Mouse (Mus musculus) forebrain, embryonic 14.5 days (tissue): ENCODE measurements around the gene Meis2. TPM values are rescaled to one million over a fixed set of nuclear protein-coding genes. Genes with fewer than 3 reads are reported as not detected.

Source experiments
- ATAC-seq: fragments of 200-750 bp; cut with Nextera tagmentation; 2 replicates; pipeline ENCODE4 v1.8.0; 2017; ENCODE audit warnings: mild to moderate bottlenecking, moderate library complexity
- DNase-seq: peaks from one replicate; pipeline ENCODE4 v3.0.0-alpha.2; 2015; ENCODE audit warnings: low spot score
- H3K27ac ChIP-seq: fragments of 300-500 bp; sonication (generic); 2 replicates; pipeline ENCODE4 v1.5.1; 2014; ENCODE audit warnings: low read depth, mild to moderate bottlenecking, control low read depth, low read length, moderate library complexity
- H3K27me3 ChIP-seq: fragments of 300-500 bp; sonication (generic); replicated peaks from 2 replicates; pipeline ENCODE4 v1.6.1; 2014; ENCODE audit warnings: low read length, control low read depth, mixed read lengths; ENCODE audit not compliant: control insufficient read depth, insufficient read depth
- H3K36me3 ChIP-seq: fragments of 300-500 bp; sonication (generic); 2 replicates; pipeline ENCODE4 v1.6.1; 2014; ENCODE audit warnings: low read length, control low read depth; ENCODE audit not compliant: control insufficient read depth, insufficient read depth
- H3K4me1 ChIP-seq: fragments of 300-500 bp; sonication (generic); 2 replicates; pipeline ENCODE4 v1.6.1; 2014; ENCODE audit warnings: antibody characterized with exemption, low read length, control low read depth; ENCODE audit not compliant: control insufficient read depth, insufficient read depth
- H3K4me2 ChIP-seq: fragments of 300-500 bp; sonication (generic); 2 replicates; pipeline ENCODE4 v1.6.1; 2014; ENCODE audit warnings: mild to moderate bottlenecking, control low read depth, low read length
- H3K4me3 ChIP-seq: fragments of 300-500 bp; sonication (generic); 2 replicates; pipeline ENCODE4 v1.5.1; 2014; ENCODE audit warnings: low read depth, low read length, control low read depth
- H3K9ac ChIP-seq: fragments of 300-500 bp; sonication (generic); 2 replicates; pipeline ENCODE4 v1.6.1; 2014; ENCODE audit warnings: mild to moderate bottlenecking, low read length, control low read depth, moderate library complexity
- H3K9me3 ChIP-seq: fragments of 300-500 bp; sonication (generic); replicated peaks from 2 replicates; pipeline ENCODE4 v1.6.1; 2016; ENCODE audit warnings: low read length, control low read depth, mixed read lengths; ENCODE audit not compliant: control insufficient read depth
- WGBS: fragments of 180-500 bp; shearing (Covaris S2); extraction: QIAGEN DNeasy Blood & Tissue Kit; methylation state at CpG from one replicate; pipeline ENCODE4 v1.1.7; 2014; 5-methylcytosine and 5-hydroxymethylcytosine counted together
- polyA plus RNA-seq: library from polyadenylated mRNA; unstranded; fragments of >200 nt; fragmentation: Nextera tagmentation; extraction: Ambion mirVana; gene quantifications from 2 replicates; pipeline ENCODE4 v1.2.1, GENCODE M21; 2014

Meis2 gene
- polyA plus RNA-seq, 1 experiment from 2014 or later, result 99.1 TPM

GRCm38 (mm10) chr2:116028127-116028526 lies 37.5 kb downstream of the Meis2 start:
- Histone ChIP-seq H3K9ac (no peak overlapping the region), H3K4me1 (no peaks in the 10 kb centered on the region; the same call in 1 of the 2 replicates), H3K36me3 (peaks cover 63% of the 10 kb centered on the region), H3K4me2 (no peak overlapping the region), H3K27me3 (no peaks in the 10 kb centered on the region), H3K27ac (no peak overlapping the region), H3K9me3 (no peaks in the 10 kb centered on the region), H3K4me3 (no peak overlapping the region)
- DNase-seq (no peak), ATAC-seq (no peak)
- WGBS, result 58% methylated on average over 3 of the region's 3 CpGs

GRCm38 (mm10) chr2:116022876-116023275 lies 42.8 kb downstream of the Meis2 start:
- Histone ChIP-seq H3K27me3 (no peaks in the 10 kb centered on the region), H3K27ac (no peak overlapping the region), H3K36me3 (peaks cover 40% of the 10 kb centered on the region), H3K9me3 (no peaks in the 10 kb centered on the region), H3K4me3 (no peak overlapping the region), H3K4me1 (peaks cover 36% of the 10 kb centered on the region), H3K4me2 (no peak overlapping the region), H3K9ac (no peak overlapping the region)
- WGBS, result 74% methylated on average over 5 of the region's 5 CpGs
- ATAC-seq (no peak), DNase-seq (no peak)

GRCm38 (mm10) chr2:116021931-116022330 lies 43.7 kb downstream of the Meis2 start:
- no peak overlapping the region for H3K9ac ChIP-seq
- peaks cover 39% of the 10 kb centered on the region for H3K36me3 ChIP-seq
- 70% methylated on average over 4 of the region's 4 CpGs for WGBS
- H3K27me3 ChIP-seq, result no peaks in the 10 kb centered on the region
- no peak for DNase-seq
- peak overlapping the region; percentile 85 for H3K27ac ChIP-seq
- no peak for ATAC-seq
- no peak overlapping the region for H3K4me2 ChIP-seq
- peaks cover 36% of the 10 kb centered on the region for H3K4me1 ChIP-seq
- no peak overlapping the region for H3K4me3 ChIP-seq
- no peaks in the 10 kb centered on the region for H3K9me3 ChIP-seq

DNA sequence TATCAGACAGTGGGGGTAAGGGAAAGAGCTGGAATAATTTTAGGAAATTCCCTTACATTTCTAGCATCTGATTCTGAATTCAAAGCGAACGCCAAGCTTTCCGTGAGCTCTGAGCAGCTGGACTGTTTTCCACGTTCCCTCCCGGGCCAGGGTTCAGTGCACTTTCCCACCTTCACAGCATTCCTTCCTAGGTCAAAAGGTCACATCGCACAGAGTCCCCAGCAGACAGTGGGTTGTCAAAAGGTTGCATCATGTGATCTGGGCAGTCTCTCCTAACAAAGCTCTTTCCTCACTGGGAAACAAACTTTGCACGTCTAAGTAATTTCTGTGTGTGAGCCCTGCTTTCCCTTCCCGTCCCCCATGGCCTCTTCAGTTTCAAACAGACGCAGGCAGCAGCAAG lies 44.6 kb downstream of the Meis2 start:
- peaks cover 36% of the 10 kb centered on the region for H3K4me1 ChIP-seq
- no peak for ATAC-seq
- peaks cover 32% of the 10 kb centered on the region for H3K36me3 ChIP-seq
- H3K9ac ChIP-seq, result peak overlapping the region; percentile 4; the same call in 1 of the 2 replicates
- DNase-seq, result no peak
- H3K4me2 ChIP-seq, result peak overlapping the region; percentile 39
- H3K27me3 ChIP-seq, result no peaks in the 10 kb centered on the region
- H3K4me3 ChIP-seq, result no peak overlapping the region
- 4% methylated on average over 9 of the region's 9 CpGs for WGBS
- peak overlapping the region; percentile 85 for H3K27ac ChIP-seq
- no peaks in the 10 kb centered on the region for H3K9me3 ChIP-seq

DNA sequence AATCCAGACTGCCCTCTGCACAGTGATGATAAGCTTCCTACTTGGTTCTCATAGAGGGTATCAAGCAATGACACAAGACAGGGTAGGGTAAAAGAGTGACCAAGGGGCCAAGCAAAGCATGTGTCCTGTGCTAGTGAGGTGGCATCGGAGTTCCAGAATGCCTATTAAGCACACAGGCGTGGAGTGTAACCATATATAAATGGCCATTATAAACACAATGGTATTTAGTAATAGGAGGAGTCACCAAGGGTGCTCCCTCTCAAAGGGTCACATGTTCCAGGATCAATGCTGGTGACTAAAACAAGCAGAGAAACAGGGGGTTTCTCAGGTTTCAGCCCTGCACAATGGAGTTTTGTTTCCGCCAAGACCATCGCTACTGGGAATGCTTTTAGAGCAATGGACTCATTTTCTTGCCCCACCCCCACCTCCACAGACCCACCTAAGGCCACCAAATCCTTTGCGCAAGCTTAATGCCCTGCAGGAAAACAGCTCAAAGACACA lies 45.1 kb downstream of the Meis2 start:
- Histone ChIP-seq H3K4me3 (0 out of 2 replicates have a peak overlapping the region, but pooled peaks have one; percentile 5), H3K27ac (peak overlapping the region; percentile 85)

DNA sequence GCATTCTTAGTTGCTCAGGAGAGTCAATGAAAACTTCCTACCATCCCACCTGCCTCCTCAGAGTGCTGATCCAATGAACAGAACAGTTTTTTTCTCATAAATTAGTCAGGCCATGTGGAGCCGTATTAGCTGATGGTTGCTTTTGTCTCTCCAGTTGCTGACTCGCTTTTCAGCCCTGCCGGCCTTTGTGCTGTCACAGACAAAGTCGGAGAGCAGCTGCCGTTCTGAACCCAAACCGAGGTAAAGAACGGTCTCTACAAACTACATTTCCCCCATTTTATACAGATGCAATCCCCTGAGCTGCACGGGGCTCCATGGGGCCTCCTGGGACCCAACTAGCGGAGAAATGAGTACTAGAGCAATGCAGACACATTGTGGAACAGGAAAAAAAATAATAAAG lies 45.7 kb downstream of the Meis2 start:
- H3K9ac ChIP-seq, result peak overlapping the region; percentile 54
- peaks cover 29% of the 10 kb centered on the region for H3K36me3 ChIP-seq
- H3K27ac ChIP-seq, result peak overlapping the region; percentile 85
- no peaks in the 10 kb centered on the region for H3K9me3 ChIP-seq
- ATAC-seq (peak; percentile 63), DNase-seq (peak; percentile 83)
- H3K4me1 ChIP-seq, result peaks cover 36% of the 10 kb centered on the region
- 2% methylated on average over 9 of the region's 9 CpGs for WGBS
- 0 out of 2 replicates have a peak overlapping the region, but pooled peaks have one; percentile 5 for H3K4me3 ChIP-seq
- peak overlapping the region; percentile 39 for H3K4me2 ChIP-seq
- no peaks in the 10 kb centered on the region for H3K27me3 ChIP-seq

More for the DNA sequence above, 45.1 kb downstream of the Meis2 start:
- H3K9me3 ChIP-seq, result no peaks in the 10 kb centered on the region
- H3K27me3 ChIP-seq, result no peaks in the 10 kb centered on the region
- H3K4me1 ChIP-seq, result peaks cover 36% of the 10 kb centered on the region
- H3K9ac ChIP-seq, result peak overlapping the region; percentile 54
- H3K36me3 ChIP-seq, result peaks cover 32% of the 10 kb centered on the region
- peak overlapping the region; percentile 39 for H3K4me2 ChIP-seq
- DNase-seq (peak; percentile 45), ATAC-seq (peak; percentile 40)
- 3% methylated on average over 5 of the region's 5 CpGs for WGBS

- H3K9ac ChIP-seq, result peak overlapping the region; percentile 54
Measured at GRCm38 (mm10) chr2:116019466-116019794, 46.2 kb downstream of the Meis2 start.

DNA sequence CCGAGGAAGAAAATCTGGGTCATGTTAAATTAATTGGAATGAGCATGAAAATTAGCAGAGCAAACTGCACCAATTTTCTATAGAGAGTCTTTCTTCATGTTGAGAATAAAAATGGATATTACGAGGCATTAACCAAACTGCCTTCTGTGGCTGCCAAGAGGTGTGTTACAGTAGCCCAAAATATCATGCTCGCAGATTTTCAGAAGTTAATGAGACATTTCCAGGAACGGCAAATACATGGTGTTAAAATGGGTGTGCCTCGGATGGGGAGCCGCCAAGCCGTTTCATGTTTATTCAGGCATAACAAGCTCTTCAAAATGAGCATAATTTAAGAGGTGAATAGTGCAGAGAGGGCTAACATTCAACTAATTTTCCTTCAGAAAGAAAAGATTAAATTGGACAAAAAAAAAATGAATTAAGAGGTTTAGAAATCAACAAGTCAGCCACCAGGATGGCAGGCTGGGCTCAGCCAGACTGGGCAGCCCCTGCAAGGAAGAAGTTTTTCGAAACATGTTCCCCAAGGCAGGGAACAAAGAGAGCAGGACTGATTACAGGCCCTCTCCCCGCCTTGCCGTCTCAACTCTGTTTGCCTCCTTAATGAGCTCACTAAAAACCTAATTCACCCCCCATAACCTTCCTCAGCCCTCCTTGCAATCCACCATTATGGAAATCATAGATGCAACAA lies 46.7 kb downstream of the Meis2 start:
- 9% methylated on average over 10 of the region's 10 CpGs for WGBS
- H3K36me3 ChIP-seq, result peaks cover 27% of the 10 kb centered on the region; the same call in 1 of the 2 replicates
- no peaks in the 10 kb centered on the region for H3K9me3 ChIP-seq
- H3K9ac ChIP-seq, result peak overlapping the region; percentile 54
- ATAC-seq (peak; percentile 51), DNase-seq (peak; percentile 70)
- no peaks in the 10 kb centered on the region for H3K27me3 ChIP-seq
- H3K4me3 ChIP-seq, result no peak overlapping the region
- H3K27ac ChIP-seq, result peak overlapping the region; percentile 85
- H3K4me2 ChIP-seq, result peak overlapping the region; percentile 39
- peaks cover 36% of the 10 kb centered on the region for H3K4me1 ChIP-seq

More at GRCm38 (mm10) chr2:116019466-116019794, 46.2 kb downstream of the Meis2 start:
- 5% methylated on average over 6 of the region's 6 CpGs for WGBS
- ATAC-seq (peak; percentile 36), DNase-seq (peak; percentile 50)
- Histone ChIP-seq H3K4me3 (no peak overlapping the region), H3K36me3 (peaks cover 27% of the 10 kb centered on the region), H3K9me3 (no peaks in the 10 kb centered on the region), H3K4me2 (peak overlapping the region; percentile 39), H3K27ac (peak overlapping the region; percentile 85), H3K4me1 (peaks cover 36% of the 10 kb centered on the region), H3K27me3 (no peaks in the 10 kb centered on the region)

- H3K36me3 ChIP-seq, result peaks cover 21% of the 10 kb centered on the region
- no peak overlapping the region for H3K4me2 ChIP-seq
- 75% methylated on average over 10 of the region's 10 CpGs for WGBS
- no peak for ATAC-seq
- DNase-seq, result no peak
- H3K27ac ChIP-seq, result no peak overlapping the region
- H3K4me1 ChIP-seq, result peaks cover 26% of the 10 kb centered on the region
- H3K27me3 ChIP-seq, result no peaks in the 10 kb centered on the region
- H3K9ac ChIP-seq, result no peak overlapping the region
- H3K9me3 ChIP-seq, result no peaks in the 10 kb centered on the region
- H3K4me3 ChIP-seq, result no peak overlapping the region
Measured at GRCm38 (mm10) chr2:116015520-116015919, 50.1 kb downstream of the Meis2 start.
